Mouse (Mus musculus) bone marrow macrophage, adult 2 months (primary cell): ENCODE results near the gene Fbxl13. TPM values are rescaled to one million over a fixed set of nuclear protein-coding genes. Genes with fewer than 3 reads are reported as not detected.
"Not testable (repeated sequence)": the region's sequence is repeated elsewhere in the genome, so short reads cannot be mapped to it uniquely, and the experiment has no call there.

ENCODE experiments used
- H3K27ac ChIP-seq: 2 replicates; pipeline ENCODE4 v1.5.1; 2012; ENCODE audit warnings: low read depth, low read length; ENCODE audit not compliant: insufficient read depth
- H3K4me1 ChIP-seq: 2 replicates; pipeline ENCODE4 v1.6.1; 2012; ENCODE audit warnings: low read length; ENCODE audit not compliant: control insufficient read depth, insufficient read depth
- H3K4me3 ChIP-seq: 2 replicates; pipeline ENCODE4 v1.5.1; 2012; ENCODE audit warnings: mild to moderate bottlenecking, low read length, moderate library complexity; ENCODE audit not compliant: insufficient read depth
- CTCF ChIP-seq: IDR thresholded peaks from 2 replicates; pipeline ENCODE4 v1.5.1; 2012; ENCODE audit warnings: low read depth, mild to moderate bottlenecking, low read length, moderate library complexity
- POLR2A ChIP-seq: IDR thresholded peaks from 2 replicates; pipeline ENCODE4 v1.6.1; 2012; ENCODE audit warnings: mild to moderate bottlenecking, low read depth, low read length, borderline replicate concordance
- polyA plus RNA-seq: library from polyadenylated mRNA; stranded (reverse); fragments of >200 nt; gene quantifications from 2 replicates; pipeline ENCODE4 v1.2.4, GENCODE M21; 2012; ENCODE audit not compliant: missing spikeins, insufficient read depth, insufficient read length

The Fbxl13 gene
- polyA plus RNA-seq, 1 experiment: not detected

- no peak for TF ChIP-seq CTCF
- TF ChIP-seq POLR2A: no peak
- no peak overlapping the region for H3K4me3 ChIP-seq
- no peak overlapping the region for H3K27ac ChIP-seq
- H3K4me1 ChIP-seq: peaks cover 12% of the 10 kb centered on the region
Observed at GRCm38 (mm10) chr5:21656912-21657311, 11.5 kb upstream of the Fbxl13 start.

GRCm38 (mm10) chr5:21651885-21652612 is 6.6 kb upstream of the Fbxl13 start:
- H3K27ac ChIP-seq: no peak overlapping the region
- TF ChIP-seq POLR2A (no peak), CTCF (no peak)
- H3K4me1 ChIP-seq: peaks cover 11% of the 10 kb centered on the region
- H3K4me3 ChIP-seq: no peak overlapping the region

- Histone ChIP-seq H3K27ac (no peak overlapping the region), H3K4me3 (no peak overlapping the region), H3K4me1 (peaks cover 12% of the 10 kb centered on the region)
- TF ChIP-seq CTCF (no peak), POLR2A (no peak)
Observed at GRCm38 (mm10) chr5:21650736-21651135, 5.3 kb upstream of the Fbxl13 start.

- peak overlapping the region; percentile 55 for H3K27ac ChIP-seq
- no peak for TF ChIP-seq POLR2A
- no peak for TF ChIP-seq CTCF
- peak overlapping the region; percentile 81 for H3K4me3 ChIP-seq
- H3K4me1 ChIP-seq: peaks cover 6% of the 10 kb centered on the region
Observed at GRCm38 (mm10) chr5:21646133-21646491, 678 bp upstream of the Fbxl13 start.

- TF ChIP-seq POLR2A (no peak), CTCF (no peak; the same call in 1 of the 2 replicates)
- Histone ChIP-seq H3K4me3 (peak overlapping the region; percentile 41), H3K27ac (no peak overlapping the region), H3K4me1 (peaks cover 6% of the 10 kb centered on the region)
Observed at GRCm38 (mm10) chr5:21644891-21645438, 469 bp downstream of the Fbxl13 start.

- peaks cover 6% of the 10 kb centered on the region for H3K4me1 ChIP-seq
- no peak for TF ChIP-seq POLR2A
- TF ChIP-seq CTCF: no peak
- H3K27ac ChIP-seq: no peak overlapping the region
- H3K4me3 ChIP-seq: no peak overlapping the region
Observed at GRCm38 (mm10) chr5:21643606-21644005, 1.8 kb downstream of the Fbxl13 start.

GRCm38 (mm10) chr5:21640961-21641360 is 4.5 kb downstream of the Fbxl13 start:
- no peaks in the 10 kb centered on the region for H3K4me1 ChIP-seq
- TF ChIP-seq CTCF: no peak
- no peak for TF ChIP-seq POLR2A
- no peak overlapping the region for H3K4me3 ChIP-seq
- H3K27ac ChIP-seq: no peak overlapping the region

GRCm38 (mm10) chr5:21625916-21626315 is 19.5 kb downstream of the Fbxl13 start:
- Histone ChIP-seq H3K4me3 (no peak overlapping the region), H3K4me1 (peaks cover 6% of the 10 kb centered on the region), H3K27ac (no peak overlapping the region)
- TF ChIP-seq CTCF: no peak
- no peak for TF ChIP-seq POLR2A

GRCm38 (mm10) chr5:21616450-21617009 is 28.9 kb downstream of the Fbxl13 start:
- Histone ChIP-seq H3K27ac (no peak overlapping the region), H3K4me3 (no peak overlapping the region), H3K4me1 (peaks cover 19% of the 10 kb centered on the region)
- no peak for TF ChIP-seq CTCF
- no peak for TF ChIP-seq POLR2A

- not testable (repeated sequence) for H3K4me3 ChIP-seq
- peaks cover 25% of the 10 kb centered on the region for H3K4me1 ChIP-seq
Observed at GRCm38 (mm10) chr5:21614299-21614698, 31.1 kb downstream of the Fbxl13 start.

More at GRCm38 (mm10) chr5:21614299-21614698, 31.1 kb downstream of the Fbxl13 start:
- peak overlapping the region; percentile 43; the same call in 1 of the 2 replicates for H3K27ac ChIP-seq
